Mouse (Mus musculus) G1E (cell line): ENCODE measurements around the gene Filip1l. TPM values are rescaled to one million over a fixed set of nuclear protein-coding genes. Genes with fewer than 3 reads are reported as not detected.

ENCODE experiments used
- ATAC-seq: 2 replicates; pipeline ENCODE4 v1.8.0; 2016; ENCODE audit warnings: mild to moderate bottlenecking; ENCODE audit not compliant: insufficient number of reproducible peaks, poor library complexity, low FRiP score, severe bottlenecking; ENCODE audit errors: extremely low read depth
- DNase-seq: peaks from one replicate; pipeline ENCODE4 v3.0.0; 2012; ENCODE audit warnings: low spot score
- H3K27me3 ChIP-seq: 2 replicates; pipeline ENCODE4 v1.6.1; 2012; ENCODE audit warnings: mild to moderate bottlenecking, low read length, inconsistent platforms; ENCODE audit not compliant: insufficient read depth
- H3K36me3 ChIP-seq: replicated peaks from 2 replicates; pipeline ENCODE3; 2012; ENCODE audit warnings: mild to moderate bottlenecking, inconsistent platforms
- H3K4me1 ChIP-seq: 2 replicates; pipeline ENCODE4 v1.6.1; 2012; ENCODE audit warnings: low read depth, low read length, inconsistent platforms, mixed read lengths; ENCODE audit not compliant: insufficient read depth
- H3K4me3 ChIP-seq: 2 replicates; pipeline ENCODE4 v1.5.1; 2012; ENCODE audit warnings: low read depth, mild to moderate bottlenecking, inconsistent platforms, low read length, moderate library complexity, mixed read lengths
- H3K9me3 ChIP-seq: replicated peaks from 2 replicates; pipeline ENCODE4 v1.6.1; 2012; ENCODE audit warnings: inconsistent platforms
- CTCF ChIP-seq: IDR thresholded peaks from 2 replicates; pipeline ENCODE4 v1.5.1; 2012; ENCODE audit warnings: low read depth, low read length, inconsistent platforms, mixed read lengths
- GATA1 ChIP-seq: IDR thresholded peaks from 2 replicates; pipeline ENCODE4 v1.6.1; 2012; ENCODE audit warnings: borderline replicate concordance, low read length, inconsistent platforms, mixed read lengths
- GATA2 ChIP-seq: IDR thresholded peaks from 2 replicates; pipeline ENCODE4 v1.6.1; 2012; ENCODE audit warnings: low read depth, low read length, inconsistent platforms, borderline replicate concordance
- POLR2AphosphoS5 ChIP-seq: IDR thresholded peaks from 2 replicates; pipeline ENCODE4 v1.6.1; 2012; ENCODE audit warnings: low read depth, low read length, inconsistent platforms; ENCODE audit not compliant: insufficient replicate concordance
- TAL1 ChIP-seq: conservative IDR thresholded peaks from 2 replicates; pipeline ENCODE4 v1.6.1; 2012; ENCODE audit warnings: low read depth, low read length, inconsistent platforms, mixed read lengths
- polyA plus RNA-seq: library from polyadenylated mRNA; stranded (reverse); fragments of >175 nt; gene quantifications from 2 replicates; pipeline ENCODE4 v1.2.3, GENCODE M21; 2012
- total RNA-seq, 2 experiments: library from RNA; stranded (forward) in 1 of 2; stranded (reverse) in 1 of 2; fragments of 200-1000 nt in 1 of 2; fragments of >200 nt in 1 of 2; fragmentation: Nextera tagmentation in 1 of 2; gene quantifications; 2 replicates each; pipeline ENCODE4 v1.2.3; 2014 to 2017

The Filip1l gene
- total and polyA plus RNA-seq, 3 experiments: 0.01 to 0.22 TPM; not detected in 1

GRCm38 (mm10) chr16:57563453-57563852 is 210.6 kb downstream of the Filip1l start:
- DNase-seq (no peak), ATAC-seq (no peak)
- Histone ChIP-seq H3K36me3 (peaks cover 15% of the 10 kb centered on the region), H3K9me3 (no peaks in the 10 kb centered on the region), H3K27me3 (no peaks in the 10 kb centered on the region), H3K4me1 (no peaks in the 10 kb centered on the region), H3K4me3 (no peak overlapping the region)
- TF ChIP-seq GATA2 (no peak), CTCF (no peak), GATA1 (no peak), POLR2AphosphoS5 (no peak), TAL1 (no peak)

- no peak for DNase-seq
- TF ChIP-seq GATA1 (no peak), POLR2AphosphoS5 (no peak), TAL1 (no peak), GATA2 (no peak), CTCF (no peak)
- no peak for ATAC-seq
- H3K4me1 ChIP-seq: no peaks in the 10 kb centered on the region
- H3K4me3 ChIP-seq: no peak overlapping the region
- H3K27me3 ChIP-seq: no peaks in the 10 kb centered on the region
- H3K9me3 ChIP-seq: no peaks in the 10 kb centered on the region
- H3K36me3 ChIP-seq: peaks cover 15% of the 10 kb centered on the region
These were observed 211.9 kb downstream of the Filip1l start for GRCm38 (mm10) chr16:57564807-57565206.

- Histone ChIP-seq H3K27me3 (no peaks in the 10 kb centered on the region), H3K4me3 (no peak overlapping the region), H3K36me3 (peaks cover 15% of the 10 kb centered on the region), H3K9me3 (no peaks in the 10 kb centered on the region), H3K4me1 (no peaks in the 10 kb centered on the region)
- DNase-seq: no peak
- no peak for TF ChIP-seq POLR2AphosphoS5
- no peak for TF ChIP-seq TAL1
- TF ChIP-seq GATA2: no peak
- TF ChIP-seq GATA1: no peak
- TF ChIP-seq CTCF: no peak
- no peak for ATAC-seq
These were observed 213.3 kb downstream of the Filip1l start for GRCm38 (mm10) chr16:57566215-57566614.

GRCm38 (mm10) chr16:57568648-57569404 is 215.9 kb downstream of the Filip1l start:
- H3K4me1 ChIP-seq: no peaks in the 10 kb centered on the region
- ATAC-seq: no peak
- H3K4me3 ChIP-seq: no peak overlapping the region
- TF ChIP-seq POLR2AphosphoS5 (no peak), CTCF (no peak), GATA2 (no peak), GATA1 (no peak), TAL1 (no peak)
- H3K9me3 ChIP-seq: no peaks in the 10 kb centered on the region
- no peaks in the 10 kb centered on the region for H3K27me3 ChIP-seq
- H3K36me3 ChIP-seq: peaks cover 15% of the 10 kb centered on the region
- DNase-seq: no peak

- H3K4me1 ChIP-seq: no peaks in the 10 kb centered on the region
- H3K9me3 ChIP-seq: no peaks in the 10 kb centered on the region
- no peak for DNase-seq
- H3K36me3 ChIP-seq: peaks cover 10% of the 10 kb centered on the region
- no peak overlapping the region for H3K4me3 ChIP-seq
- no peak for ATAC-seq
- H3K27me3 ChIP-seq: no peaks in the 10 kb centered on the region
- TF ChIP-seq POLR2AphosphoS5: no peak
- TF ChIP-seq GATA1: no peak
- TF ChIP-seq CTCF: no peak
- TF ChIP-seq TAL1: no peak
- no peak for TF ChIP-seq GATA2
These were observed 218.0 kb downstream of the Filip1l start for GRCm38 (mm10) chr16:57570789-57571311.

- Histone ChIP-seq H3K27me3 (no peaks in the 10 kb centered on the region), H3K36me3 (peaks cover 10% of the 10 kb centered on the region), H3K4me1 (no peaks in the 10 kb centered on the region), H3K9me3 (no peaks in the 10 kb centered on the region), H3K4me3 (no peak overlapping the region)
- TF ChIP-seq POLR2AphosphoS5: no peak
- no peak for TF ChIP-seq TAL1
- no peak for TF ChIP-seq CTCF
- TF ChIP-seq GATA1: no peak
- TF ChIP-seq GATA2: no peak
- ATAC-seq (no peak), DNase-seq (no peak)
These were observed 220.9 kb downstream of the Filip1l start for GRCm38 (mm10) chr16:57573831-57574230.
